Mouse (Mus musculus): ENCODE measurements around the gene Gstp1. TPM values are rescaled to one million over a fixed set of nuclear protein-coding genes. Genes with fewer than 3 reads are reported as not detected.
A peak's percentile ranks its signal among the peaks of the same experiment; 100 is the strongest.
"Not testable (repeated sequence)": the region's sequence is repeated elsewhere in the genome, so short reads cannot be mapped to it uniquely, and the experiment has no call there.

The Gstp1 gene
- polyA plus RNA-seq, 1 experiment from 2014 or later, result 1,107 TPM

DNA sequence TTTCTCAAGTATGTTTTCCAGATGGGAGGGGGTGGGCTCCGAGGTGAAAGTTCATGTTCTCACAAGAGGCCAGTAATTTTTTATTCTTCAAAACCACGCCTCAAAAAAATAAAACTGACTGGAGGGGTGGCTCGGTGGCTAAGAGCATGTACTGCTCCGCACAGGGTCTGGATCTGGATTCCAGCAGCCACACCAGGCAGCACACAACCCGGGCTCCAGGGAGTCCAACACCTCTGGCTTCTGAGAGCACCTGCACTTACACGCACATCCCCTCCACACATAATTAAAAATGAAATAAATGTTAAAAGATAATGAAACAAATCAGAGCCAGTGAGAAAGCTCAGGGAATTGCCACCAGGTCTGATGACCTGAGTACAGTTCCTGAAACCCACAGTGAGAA lies 28.5 kb upstream of the Gstp1 start:
- ATAC-seq, result no peak; the same call in 1 of the 2 replicates
- WGBS, result 71% methylated on average over 6 of the region's 6 CpGs
- H3K27me3 ChIP-seq (replicated peaks; ENCODE audit: control insufficient read depth, insufficient read depth, low read length), result no peaks in the 10 kb centered on the region
- no peaks in the 10 kb centered on the region for H3K9me3 ChIP-seq (ENCODE audit: control insufficient read depth, low read length)
- no peak overlapping the region for H3K27ac ChIP-seq (ENCODE audit: low read length)
- no peaks in the 10 kb centered on the region for H3K36me3 ChIP-seq (ENCODE audit: control insufficient read depth, insufficient read depth, low read length)
- H3K9ac ChIP-seq (ENCODE audit: low read depth, low read length), result no peak overlapping the region
- no peak overlapping the region for H3K4me3 ChIP-seq (ENCODE audit: low read length)
- H3K4me1 ChIP-seq (ENCODE audit: control insufficient read depth, insufficient read depth, low read length), result 0 out of 2 replicates have a peak, but pooled peaks cover 2% of the 10 kb centered on the region
- no peak overlapping the region for H3K4me2 ChIP-seq (ENCODE audit: low read depth, low read length)

DNA sequence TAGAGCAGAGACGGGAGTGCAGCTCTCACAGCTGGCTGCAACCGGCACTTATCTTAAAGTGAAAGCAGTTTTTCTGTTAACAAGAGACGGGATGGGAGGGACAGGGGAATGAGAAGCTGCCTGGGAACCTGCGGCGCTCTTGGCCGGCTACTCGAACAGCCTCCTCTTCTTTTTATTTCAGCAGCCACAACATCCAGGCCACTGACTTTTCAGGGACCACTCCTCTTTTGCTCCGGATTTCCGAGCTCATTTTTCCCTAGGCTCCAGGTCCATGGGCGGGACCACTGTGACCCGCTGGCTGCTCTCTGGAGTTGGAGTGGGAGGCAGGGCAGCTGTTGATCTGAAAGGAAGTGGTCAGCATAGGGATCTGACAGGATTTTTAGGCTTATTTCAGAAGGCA lies 26.7 kb upstream of the Gstp1 start:
- WGBS, result 7% methylated on average over 2 of the region's 11 CpGs
- H3K27ac ChIP-seq (ENCODE audit: low read length); H3K4me1 ChIP-seq (ENCODE audit: control insufficient read depth, insufficient read depth, low read length): not testable (repeated sequence)

DNA sequence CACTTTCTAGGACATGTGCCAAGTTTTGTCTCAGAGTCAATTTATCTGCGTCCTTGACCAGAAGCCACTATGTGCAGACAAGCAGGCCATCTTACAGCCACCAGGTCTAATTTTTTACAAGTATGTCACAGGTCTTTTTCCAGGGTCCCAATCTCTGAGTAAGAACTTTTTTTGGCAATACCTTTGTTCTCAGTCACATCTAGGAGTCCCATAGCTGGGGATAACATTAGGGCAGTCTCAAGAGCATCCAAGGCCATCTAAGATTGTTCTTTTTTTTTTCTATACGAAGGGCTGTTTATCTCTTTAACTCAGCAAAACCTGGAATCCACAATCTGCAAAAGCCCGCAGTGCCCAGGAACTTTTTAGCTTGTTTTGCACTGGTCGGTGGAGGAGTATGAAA lies 25.6 kb upstream of the Gstp1 start:
- ATAC-seq, result not testable (repeated sequence)
- 57% methylated on average over 2 of the region's 4 CpGs for WGBS

More for the DNA sequence above, 26.7 kb upstream of the Gstp1 start:
- H3K9me3 ChIP-seq (ENCODE audit: control insufficient read depth, low read length); H3K9ac ChIP-seq (ENCODE audit: low read depth, low read length); H3K36me3 ChIP-seq (ENCODE audit: control insufficient read depth, insufficient read depth, low read length); ATAC-seq; H3K4me3 ChIP-seq (ENCODE audit: low read length); H3K4me2 ChIP-seq (ENCODE audit: low read depth, low read length); H3K27me3 ChIP-seq (replicated peaks; ENCODE audit: control insufficient read depth, insufficient read depth, low read length): not testable (repeated sequence)

DNA sequence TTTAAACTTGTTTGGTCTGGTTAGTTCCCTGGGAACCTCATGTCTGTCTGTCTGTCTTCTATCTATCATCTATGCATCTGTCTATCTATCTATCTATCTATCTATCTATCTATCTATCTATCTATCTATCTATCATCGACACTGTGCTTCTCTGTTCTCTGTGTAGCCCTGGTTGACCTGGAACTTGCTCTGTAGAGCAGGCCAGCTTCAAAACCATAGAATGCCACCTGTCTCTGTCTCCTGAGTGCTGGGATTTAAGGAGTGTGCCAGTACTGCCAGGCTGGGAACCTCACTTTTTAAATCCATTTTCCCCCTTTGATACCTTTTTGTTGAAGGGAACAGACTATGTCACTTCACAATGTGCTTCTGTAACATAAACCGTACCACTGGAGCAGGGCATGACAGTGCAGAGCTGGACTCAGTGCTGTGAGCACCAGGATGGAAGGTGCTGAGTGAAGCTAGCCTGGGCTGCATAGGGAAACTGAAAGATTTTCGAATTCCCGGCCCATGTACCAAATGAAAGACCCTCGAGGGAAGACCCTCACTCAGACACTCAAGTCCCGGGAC lies 23.2 kb upstream of the Gstp1 start:
- ATAC-seq, result no peak
- H3K27me3 ChIP-seq (replicated peaks; ENCODE audit: control insufficient read depth, insufficient read depth, low read length), result no peaks in the 10 kb centered on the region
- no peaks in the 10 kb centered on the region for H3K36me3 ChIP-seq (ENCODE audit: control insufficient read depth, insufficient read depth, low read length)
- H3K4me2 ChIP-seq (ENCODE audit: low read depth, low read length), result no peak overlapping the region
- 94% methylated on average over 6 of the region's 6 CpGs for WGBS
- H3K9me3 ChIP-seq (ENCODE audit: control insufficient read depth, low read length), result no peaks in the 10 kb centered on the region
- H3K4me3 ChIP-seq (ENCODE audit: low read length), result no peak overlapping the region
- H3K4me1 ChIP-seq (ENCODE audit: control insufficient read depth, insufficient read depth, low read length), result peaks cover 9% of the 10 kb centered on the region
- no peak overlapping the region for H3K9ac ChIP-seq (ENCODE audit: low read depth, low read length)
- H3K27ac ChIP-seq (ENCODE audit: low read length), result no peak overlapping the region

More for the DNA sequence above, 25.6 kb upstream of the Gstp1 start:
- H3K9me3 ChIP-seq (ENCODE audit: control insufficient read depth, low read length); H3K4me1 ChIP-seq (ENCODE audit: control insufficient read depth, insufficient read depth, low read length); H3K4me3 ChIP-seq (ENCODE audit: low read length); H3K27me3 ChIP-seq (replicated peaks; ENCODE audit: control insufficient read depth, insufficient read depth, low read length); H3K9ac ChIP-seq (ENCODE audit: low read depth, low read length); H3K27ac ChIP-seq (ENCODE audit: low read length); H3K36me3 ChIP-seq (ENCODE audit: control insufficient read depth, insufficient read depth, low read length); H3K4me2 ChIP-seq (ENCODE audit: low read depth, low read length): not testable (repeated sequence)

DNA sequence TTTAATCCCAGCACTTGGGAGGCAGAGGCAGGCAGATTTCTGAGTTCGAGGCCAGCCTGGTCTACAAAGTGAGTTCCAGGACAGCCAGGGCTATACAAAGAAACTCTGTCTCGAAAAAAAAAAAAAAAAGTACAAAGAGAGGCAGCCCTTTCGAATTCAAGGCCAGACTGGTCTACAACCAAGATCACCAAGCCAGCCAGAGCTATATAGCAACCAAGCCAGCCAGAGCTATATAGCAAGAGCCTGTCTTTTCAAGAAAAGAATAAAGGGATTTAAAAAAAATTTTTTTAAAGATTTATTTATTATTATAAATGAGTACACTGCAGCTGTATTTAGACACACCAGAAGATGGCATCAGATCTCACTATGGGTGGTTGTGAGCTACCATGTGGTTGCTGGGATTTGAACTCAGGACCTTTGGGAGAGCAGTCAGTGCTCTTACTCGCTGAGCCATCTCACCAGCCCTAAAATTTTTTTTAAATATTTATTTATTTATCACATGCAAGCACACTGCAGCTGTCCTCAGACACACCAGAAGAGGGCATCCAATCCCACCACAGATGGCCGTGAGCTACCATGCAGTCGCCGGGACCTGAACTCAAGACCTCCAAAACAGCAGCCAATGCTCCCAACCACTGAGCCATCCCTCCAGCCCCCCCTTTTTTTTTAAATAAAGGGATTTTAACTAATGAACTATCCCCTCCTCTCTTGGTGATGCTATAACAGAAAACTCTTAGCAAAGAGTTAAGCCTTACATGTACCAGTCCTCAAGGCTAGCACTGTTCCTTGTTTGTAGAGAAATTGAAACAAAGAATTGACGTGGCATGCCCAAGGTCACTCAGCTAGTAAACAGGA lies 22.5 kb upstream of the Gstp1 start:
- not testable (repeated sequence) for H3K4me2 ChIP-seq (ENCODE audit: low read depth, low read length); H3K36me3 ChIP-seq (ENCODE audit: control insufficient read depth, insufficient read depth, low read length); H3K27ac ChIP-seq (ENCODE audit: low read length); H3K9ac ChIP-seq (ENCODE audit: low read depth, low read length); H3K9me3 ChIP-seq (ENCODE audit: control insufficient read depth, low read length); ATAC-seq; H3K27me3 ChIP-seq (replicated peaks; ENCODE audit: control insufficient read depth, insufficient read depth, low read length); H3K4me3 ChIP-seq (ENCODE audit: low read length)
- peaks cover 14% of the 10 kb centered on the region for H3K4me1 ChIP-seq (ENCODE audit: control insufficient read depth, insufficient read depth, low read length)
- whole genome bisulfite sequencing, result 89% methylated on average over 8 of the region's 8 CpGs

DNA sequence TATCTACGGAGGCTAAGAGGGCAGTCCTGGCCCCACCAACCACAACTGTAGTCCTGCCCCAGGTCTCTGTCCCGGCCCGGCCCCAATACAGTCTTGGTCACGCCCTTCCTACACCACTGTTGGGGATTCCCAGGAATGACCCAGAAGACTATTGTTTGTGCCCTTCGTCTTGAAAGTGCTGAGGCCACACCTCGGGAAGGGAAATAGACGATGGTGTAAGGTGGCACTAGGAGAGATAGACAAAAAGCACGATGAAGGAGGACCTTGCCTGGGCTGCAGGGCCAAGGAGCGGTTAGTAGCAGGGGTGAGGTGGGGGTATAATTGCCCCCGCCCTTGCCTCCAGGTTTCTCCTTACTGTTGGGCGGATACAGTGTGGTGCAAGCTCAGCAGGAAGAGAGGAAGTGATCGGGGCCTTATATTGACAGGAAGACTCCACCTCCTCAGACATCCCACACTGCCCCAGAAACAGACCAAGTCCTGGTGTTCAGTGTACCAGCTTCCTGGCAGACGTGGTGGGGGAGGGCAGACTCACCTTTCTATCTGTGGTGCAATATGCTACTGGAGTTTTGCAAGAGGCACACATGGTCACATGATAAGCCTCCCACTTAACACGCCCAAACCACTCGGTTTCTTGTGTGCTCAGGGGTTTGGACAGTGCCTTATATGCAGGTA lies 21.4 kb upstream of the Gstp1 start, which contains the start of gene Gstp3:
Gstp3 (minus strand) TSS at position 501 of the 672 bp plus-strand sequence.
- Histone ChIP-seq H3K4me2 (ENCODE audit: low read depth, low read length) (peak within 1 kb of the TSS; percentile 27; the same call in 1 of the 2 replicates), H3K9me3 (ENCODE audit: control insufficient read depth, low read length) (no peaks in the 10 kb centered on the region), H3K36me3 (ENCODE audit: control insufficient read depth, insufficient read depth, low read length) (no peaks in the 10 kb centered on the region), H3K4me1 (ENCODE audit: control insufficient read depth, insufficient read depth, low read length) (peaks cover 15% of the 10 kb centered on the region), H3K9ac (ENCODE audit: low read depth, low read length) (peak within 1 kb of the TSS; percentile 48), H3K4me3 (ENCODE audit: low read length) (peak within 1 kb of the TSS; percentile 21), H3K27me3 (replicated peaks; ENCODE audit: control insufficient read depth, insufficient read depth, low read length) (no peaks in the 10 kb centered on the region), H3K27ac (ENCODE audit: low read length) (peak within 1 kb of the TSS; percentile 92)
- 57% methylated on average over 15 of the region's 15 CpGs for WGBS
- peak; percentile 90 for ATAC-seq

DNA sequence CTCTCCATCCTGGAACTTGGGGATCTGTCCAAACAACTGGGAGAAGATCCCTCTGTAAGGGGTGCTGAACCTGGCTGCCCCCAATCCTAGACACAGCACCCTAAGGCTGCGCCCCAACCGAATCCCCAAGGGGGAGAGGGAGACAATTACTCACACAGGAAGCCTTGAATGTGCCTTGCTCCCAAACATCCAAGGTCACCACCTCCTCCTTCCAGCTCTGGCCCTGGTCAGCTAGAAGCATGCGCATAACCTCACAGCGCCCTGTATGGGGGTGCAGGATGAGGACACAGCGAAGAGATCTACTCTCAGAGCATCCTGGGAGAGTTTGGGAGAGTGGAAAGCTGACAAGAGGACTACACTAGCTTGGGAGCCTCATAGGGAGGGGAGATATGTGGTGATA lies 20.8 kb upstream of the Gstp1 start:
- H3K9me3 ChIP-seq (ENCODE audit: control insufficient read depth, low read length), result no peaks in the 10 kb centered on the region
- WGBS, result 87% methylated on average over 5 of the region's 5 CpGs
- H3K36me3 ChIP-seq (ENCODE audit: control insufficient read depth, insufficient read depth, low read length), result no peaks in the 10 kb centered on the region
- peak overlapping the region; percentile 48 for H3K9ac ChIP-seq (ENCODE audit: low read depth, low read length)
- H3K27me3 ChIP-seq (replicated peaks; ENCODE audit: control insufficient read depth, insufficient read depth, low read length), result no peaks in the 10 kb centered on the region
- H3K4me3 ChIP-seq (ENCODE audit: low read length), result peak overlapping the region; percentile 21; the same call in 1 of the 2 replicates
- H3K27ac ChIP-seq (ENCODE audit: low read length), result peak overlapping the region; percentile 92
- no peak for ATAC-seq
- H3K4me2 ChIP-seq (ENCODE audit: low read depth, low read length), result peak overlapping the region; percentile 27; the same call in 1 of the 2 replicates
- peaks cover 15% of the 10 kb centered on the region for H3K4me1 ChIP-seq (ENCODE audit: control insufficient read depth, insufficient read depth, low read length)

DNA sequence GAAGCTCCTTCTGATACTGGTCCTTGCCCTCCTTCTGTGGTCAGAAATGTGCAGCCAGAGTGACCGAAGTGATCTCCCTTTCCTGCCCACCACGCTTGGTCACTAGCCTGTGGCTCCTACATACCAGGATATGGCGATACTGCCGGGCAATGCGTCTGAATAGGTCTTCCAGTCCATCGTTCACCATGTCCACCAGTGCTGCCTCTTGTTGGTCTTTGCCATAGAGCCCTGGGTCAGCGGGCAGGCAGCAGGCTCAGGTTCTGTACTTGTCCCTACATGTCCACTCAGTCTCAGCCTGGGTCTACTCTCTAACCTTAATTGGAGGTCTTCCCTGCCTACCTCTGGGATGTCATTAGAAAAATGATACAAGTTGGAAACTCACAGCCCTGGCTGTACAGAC lies 20.2 kb upstream of the Gstp1 start:
- WGBS, result 89% methylated on average over 7 of the region's 7 CpGs
- no peak for ATAC-seq
- H3K4me2 ChIP-seq (ENCODE audit: low read depth, low read length), result no peak overlapping the region
- H3K9ac ChIP-seq (ENCODE audit: low read depth, low read length), result no peak overlapping the region
- no peak overlapping the region for H3K27ac ChIP-seq (ENCODE audit: low read length)
- H3K4me3 ChIP-seq (ENCODE audit: low read length), result no peak overlapping the region
- H3K36me3 ChIP-seq (ENCODE audit: control insufficient read depth, insufficient read depth, low read length), result no peaks in the 10 kb centered on the region
- no peaks in the 10 kb centered on the region for H3K27me3 ChIP-seq (replicated peaks; ENCODE audit: control insufficient read depth, insufficient read depth, low read length)
- H3K4me1 ChIP-seq (ENCODE audit: control insufficient read depth, insufficient read depth, low read length), result peaks cover 15% of the 10 kb centered on the region
- no peaks in the 10 kb centered on the region for H3K9me3 ChIP-seq (ENCODE audit: control insufficient read depth, low read length)

DNA sequence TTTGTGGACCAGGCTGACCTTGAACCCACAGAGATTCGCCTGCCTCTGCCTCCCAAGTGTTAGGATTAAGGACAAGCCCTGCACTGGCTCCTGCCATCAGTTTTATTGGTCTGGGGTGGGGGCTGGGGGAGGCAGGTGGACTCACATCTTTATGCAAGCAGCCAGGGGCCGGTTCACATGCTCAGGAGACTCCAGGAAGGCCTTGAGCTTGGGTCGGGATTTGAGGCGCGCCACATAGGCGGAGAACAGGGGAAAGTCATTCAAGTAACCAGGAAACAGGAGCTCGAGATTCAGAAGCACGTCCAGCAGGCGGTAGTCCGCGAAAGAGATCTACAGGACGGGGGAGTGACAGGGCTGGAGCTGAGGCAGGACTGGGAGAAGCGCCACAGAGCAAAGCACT lies 19.6 kb upstream of the Gstp1 start:
- 82% methylated on average over 13 of the region's 13 CpGs for WGBS
- ATAC-seq, result no peak

More for the DNA sequence above, 19.6 kb upstream of the Gstp1 start:
- no peak overlapping the region for H3K4me2 ChIP-seq (ENCODE audit: low read depth, low read length)
- H3K9ac ChIP-seq (ENCODE audit: low read depth, low read length), result no peak overlapping the region
- no peaks in the 10 kb centered on the region for H3K36me3 ChIP-seq (ENCODE audit: control insufficient read depth, insufficient read depth, low read length)
- peaks cover 15% of the 10 kb centered on the region for H3K4me1 ChIP-seq (ENCODE audit: control insufficient read depth, insufficient read depth, low read length)
- no peak overlapping the region for H3K27ac ChIP-seq (ENCODE audit: low read length)
- no peaks in the 10 kb centered on the region for H3K9me3 ChIP-seq (ENCODE audit: control insufficient read depth, low read length)
- no peaks in the 10 kb centered on the region for H3K27me3 ChIP-seq (replicated peaks; ENCODE audit: control insufficient read depth, insufficient read depth, low read length)
- no peak overlapping the region for H3K4me3 ChIP-seq (ENCODE audit: low read length)
